Mouse (Mus musculus) CH12.LX (cell line): ENCODE data around the gene Kcnma1.

Experiments
- BHLHE40 ChIP-seq: IDR thresholded peaks from 2 replicates; pipeline ENCODE4 v1.6.1; 2011; ENCODE audit warnings: mild to moderate bottlenecking, low read depth, low read length, improper control_type of control experiment
- CTCF ChIP-seq, 2 experiments: IDR thresholded peaks in 1 of 2; conservative IDR thresholded peaks in 1 of 2; 2 replicates each; pipeline ENCODE4 v1.5.1; 2011 to 2012; ENCODE audit warnings: low read depth in 2 of 2, low read length in 2 of 2, improper control_type of control experiment in 1 of 2, inconsistent platforms in 1 of 2, mild to moderate bottlenecking in 1 of 2, moderate library complexity in 1 of 2
- E2F4 ChIP-seq: IDR thresholded peaks from 2 replicates; pipeline ENCODE4 v1.6.1; 2011; ENCODE audit warnings: low read depth, low read length, improper control_type of control experiment; ENCODE audit not compliant: insufficient replicate concordance
- MAZ ChIP-seq: IDR thresholded peaks from 2 replicates; pipeline ENCODE4 v1.6.1; 2012; ENCODE audit warnings: low read depth, mild to moderate bottlenecking, inconsistent platforms, low read length, improper control_type of control experiment, moderate library complexity
- MXI1 ChIP-seq: IDR thresholded peaks from 2 replicates; pipeline ENCODE4 v1.6.1; 2011; ENCODE audit warnings: mild to moderate bottlenecking, low read depth, low read length, improper control_type of control experiment
- POLR2A ChIP-seq: IDR thresholded peaks from 2 replicates; pipeline ENCODE4 v1.6.1; 2011; ENCODE audit warnings: low read depth, mild to moderate bottlenecking, improper control_type of control experiment, low read length
- RCOR1 ChIP-seq: conservative IDR thresholded peaks from 2 replicates; pipeline ENCODE4 v1.6.1; 2012; ENCODE audit warnings: low read depth, mild to moderate bottlenecking, inconsistent platforms, low read length, improper control_type of control experiment
- ZMIZ1 ChIP-seq: IDR thresholded peaks from 2 replicates; pipeline ENCODE4 v1.6.1; 2012; ENCODE audit warnings: low read depth, mild to moderate bottlenecking, inconsistent platforms, low read length, improper control_type of control experiment

GRCm38 (mm10) chr14:23824937-23825336 is 189.4 kb downstream of the Kcnma1 start:
- TF ChIP-seq CTCF (conservative IDR thresholded peaks at IDR 0.05 in 1 of 2, IDR thresholded peaks at IDR 0.05 in 1 of 2; ENCODE audit: low read depth in 2 of 2, low read length in 2 of 2), result no peak
- TF ChIP-seq MAZ, result no peak
- no peak for TF ChIP-seq E2F4
- TF ChIP-seq BHLHE40, result no peak
- no peak for TF ChIP-seq MXI1
- TF ChIP-seq ZMIZ1, result no peak
- TF ChIP-seq POLR2A, result no peak
- TF ChIP-seq RCOR1, result no peak
